Mouse (Mus musculus): ENCODE data around the gene Zfp607b. TPM values are rescaled to one million over a fixed set of nuclear protein-coding genes. Genes with fewer than 3 reads are reported as not detected.

The Zfp607b gene
- polyA plus RNA-seq (2017; shearing (Covaris generic)) = 1 to 10 TPM; 1.9 to 3.5 (median 3.3) TPM

- ATAC-seq = peak; percentile 98
Measured at GRCm38 (mm10) chr7:27688815-27689612, at the start of gene Zfp607b. Zfp607b (plus strand) TSS chr7:27689340.

GRCm38 (mm10) chr7:27644471-27644870, 44.7 kb upstream of the Zfp607b start:
- no peak for ATAC-seq

- no peak for ATAC-seq
Measured at GRCm38 (mm10) chr7:27646516-27646915, 42.6 kb upstream of the Zfp607b start.

GRCm38 (mm10) chr7:27647281-27648002, 41.7 kb upstream of the Zfp607b start:
- ATAC-seq = no peak

GRCm38 (mm10) chr7:27649723-27650122, 39.4 kb upstream of the Zfp607b start:
- no peak for ATAC-seq

GRCm38 (mm10) chr7:27650949-27651348, 38.2 kb upstream of the Zfp607b start:
- ATAC-seq = peak; percentile 76

GRCm38 (mm10) chr7:27653681-27654437, 35.3 kb upstream of the Zfp607b start, which contains the start of gene Ttc9b:
Ttc9b (plus strand) TSS chr7:27653915.
- ATAC-seq = no peak

- ATAC-seq = no peak
Measured at GRCm38 (mm10) chr7:27654607-27655276, 34.4 kb upstream of the Zfp607b start.

- ATAC-seq = no peak
Measured at GRCm38 (mm10) chr7:27655545-27655944, 33.6 kb upstream of the Zfp607b start.

- ATAC-seq = no peak
Measured at GRCm38 (mm10) chr7:27656600-27656999, 32.5 kb upstream of the Zfp607b start.

GRCm38 (mm10) chr7:27657824-27658395, 31.2 kb upstream of the Zfp607b start:
- ATAC-seq = no peak

GRCm38 (mm10) chr7:27658712-27659663, 30.2 kb upstream of the Zfp607b start:
- no peak for ATAC-seq

GRCm38 (mm10) chr7:27662038-27662437, 27.1 kb upstream of the Zfp607b start:
- no peak for ATAC-seq

GRCm38 (mm10) chr7:27673064-27673574, 16.0 kb upstream of the Zfp607b start:
- ATAC-seq = no peak

- ATAC-seq = no peak
Measured at GRCm38 (mm10) chr7:27673575-27674131, 15.5 kb upstream of the Zfp607b start.

GRCm38 (mm10) chr7:27674195-27674521, 15.0 kb upstream of the Zfp607b start:
- no peak for ATAC-seq

GRCm38 (mm10) chr7:27674522-27675221, 14.5 kb upstream of the Zfp607b start, which contains the start of gene Map3k10:
Map3k10 (minus strand) TSS chr7:27674598.
- peak; percentile 97 for ATAC-seq

GRCm38 (mm10) chr7:27675222-27675612, 13.9 kb upstream of the Zfp607b start:
- ATAC-seq = no peak

GRCm38 (mm10) chr7:27683218-27683617, 5.9 kb upstream of the Zfp607b start:
- ATAC-seq = no peak

GRCm38 (mm10) chr7:27685220-27685619, 3.9 kb upstream of the Zfp607b start:
- no peak for ATAC-seq
